Mouse (Mus musculus) retina, embryonic 14.5 days (tissue): ENCODE data around the gene Aggf1.
A peak's percentile ranks its signal among the peaks of the same experiment; 100 is the strongest.
"Not testable (repeated sequence)": the region's sequence is repeated elsewhere in the genome, so short reads cannot be mapped to it uniquely, and the experiment has no call there.

Experiments used
- DNase-seq: peaks from one replicate; pipeline ENCODE4 v3.0.0-alpha.2; 2015; ENCODE audit warnings: low spot score

Gene Aggf1

DNA sequence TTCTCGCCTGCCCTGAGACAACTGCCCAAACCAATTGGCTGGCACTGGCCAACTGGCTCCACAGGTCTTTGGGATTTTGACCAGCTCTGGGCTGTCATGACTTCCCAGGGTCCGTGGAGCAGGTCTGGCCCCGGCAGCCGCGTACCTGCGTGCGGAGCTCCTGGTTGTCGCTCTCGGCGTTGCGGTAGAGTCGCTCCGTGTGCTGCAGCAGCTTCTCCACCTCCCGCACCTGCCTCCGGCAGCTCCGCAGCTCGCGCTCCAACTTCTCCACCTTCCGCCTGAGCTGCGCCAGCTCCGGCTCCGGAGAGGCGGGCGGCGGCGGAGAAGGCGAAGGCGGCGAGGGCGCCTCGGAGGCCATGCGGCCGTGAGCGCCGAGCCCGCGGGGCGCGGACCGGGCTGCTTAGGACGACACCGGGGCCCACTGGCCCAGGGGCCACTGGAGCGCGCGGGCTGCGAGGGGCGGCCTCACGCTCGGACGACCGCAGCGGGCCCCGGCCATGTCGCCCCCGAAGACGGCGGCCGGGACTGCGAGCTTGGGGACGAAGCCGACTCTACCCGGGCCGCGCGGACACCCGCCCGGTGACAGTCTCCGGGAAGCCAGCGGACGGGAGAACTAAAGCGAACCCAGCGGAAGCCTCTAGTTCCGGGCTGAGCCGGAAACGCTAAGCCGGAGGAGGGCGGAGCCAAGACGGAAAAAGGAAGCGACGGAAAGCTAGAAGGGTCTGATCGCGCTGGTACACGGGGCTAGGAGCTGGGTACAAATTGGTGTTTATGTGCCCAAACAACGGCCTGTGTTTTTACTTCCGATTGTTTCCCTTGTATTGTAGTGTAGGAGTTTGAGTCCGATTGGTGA is at the start of gene Aggf1:
Gene Aggf1, minus strand, starts transcription at position 652 of the 853 bp plus-strand sequence.
- DNase-seq, result peak; percentile 95

DNA sequence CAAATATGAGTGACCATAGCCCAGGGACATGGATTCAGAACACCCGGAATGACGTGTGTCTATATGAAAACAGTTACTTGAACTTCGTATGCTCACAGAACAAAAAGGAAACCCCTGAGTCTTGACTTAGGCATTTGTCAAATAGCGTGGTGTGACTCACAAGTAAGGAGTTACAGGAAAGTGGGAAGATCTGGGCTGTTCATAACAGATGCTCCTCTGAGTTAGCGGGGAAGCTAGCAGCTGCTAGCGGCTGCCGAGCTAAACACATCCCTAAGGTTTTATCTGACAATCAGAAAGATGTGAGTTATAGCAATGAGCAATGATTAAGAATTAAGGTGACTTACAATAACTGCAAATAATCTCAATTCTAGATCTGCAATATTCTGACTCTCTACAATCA is 49.8 kb upstream of the Aggf1 start:
- DNase-seq, result no peak

DNA sequence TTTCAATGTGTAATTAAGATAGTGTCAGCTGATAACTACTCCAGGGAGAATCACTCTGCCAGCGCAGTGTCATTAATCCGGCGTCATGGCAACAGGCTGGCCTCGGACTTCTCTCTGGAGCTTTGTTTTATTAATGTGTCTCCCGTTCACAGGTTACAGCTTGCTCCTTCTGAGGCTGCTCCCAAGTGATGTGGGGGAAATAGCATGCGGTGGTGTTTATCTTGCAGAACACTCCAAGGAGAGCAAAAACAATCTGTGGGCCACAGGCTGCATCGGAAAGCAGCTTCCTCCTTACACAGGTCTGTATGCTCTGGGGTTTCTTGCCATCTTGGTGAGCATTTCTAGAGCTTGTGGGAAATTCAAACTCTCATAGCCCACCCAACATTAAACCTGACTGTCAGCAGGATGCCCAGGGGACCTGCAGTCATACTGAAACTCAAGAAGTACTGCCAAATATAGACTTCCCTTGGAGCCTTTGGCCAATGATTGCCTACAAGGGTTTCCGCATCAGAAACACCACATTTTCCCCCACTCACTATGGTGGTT is 44.1 kb upstream of the Aggf1 start:
- DNase-seq, result peak; percentile 69

DNA sequence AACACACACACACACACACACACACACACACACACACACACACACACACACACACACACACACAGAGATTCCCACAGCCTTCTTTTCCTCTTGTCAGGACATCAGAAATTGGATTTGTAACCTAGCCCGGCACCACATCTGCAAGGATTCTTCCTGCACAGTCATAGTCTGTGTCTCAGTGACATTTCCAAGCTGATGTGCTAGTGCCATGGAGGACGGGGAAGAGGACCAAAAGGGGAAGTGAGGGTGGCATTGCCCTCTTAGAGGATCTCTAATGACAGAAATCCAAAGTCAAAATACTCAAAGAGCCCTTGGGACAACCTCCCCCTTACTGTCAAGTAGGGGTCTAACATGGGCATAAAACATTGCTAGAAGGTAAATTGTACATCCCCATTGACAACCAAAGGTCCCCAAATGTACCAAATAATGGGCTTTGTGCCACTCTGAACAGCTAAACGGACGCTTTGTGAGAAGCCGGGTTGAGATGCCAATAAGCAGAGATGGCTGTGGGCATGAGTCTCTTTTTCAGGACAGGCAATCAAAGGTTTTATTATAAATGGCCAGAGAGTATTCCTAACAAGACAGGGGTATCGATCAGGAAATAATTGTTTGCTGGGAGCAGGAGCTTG is 43.5 kb upstream of the Aggf1 start:
- no peak for DNase-seq

DNA sequence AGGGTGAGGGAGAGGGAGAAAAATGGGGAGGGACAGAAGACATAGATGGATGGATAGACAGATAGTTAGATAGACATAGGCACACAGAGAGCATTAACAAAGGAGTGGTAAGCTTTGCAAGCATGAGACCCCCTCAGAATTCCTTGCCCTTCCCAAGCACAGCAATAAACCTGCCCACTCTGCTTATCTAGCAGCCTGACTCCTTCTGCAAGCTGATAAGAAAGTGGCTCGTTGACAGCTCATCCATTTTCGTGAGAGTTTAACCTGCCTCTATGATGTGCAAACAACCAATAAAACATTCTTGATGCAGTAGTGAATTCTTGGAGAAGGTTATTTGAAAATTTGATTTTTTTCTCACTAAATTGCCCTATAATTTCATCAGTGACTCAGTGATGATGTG is 37.1 kb upstream of the Aggf1 start:
- DNase-seq, result no peak

DNA sequence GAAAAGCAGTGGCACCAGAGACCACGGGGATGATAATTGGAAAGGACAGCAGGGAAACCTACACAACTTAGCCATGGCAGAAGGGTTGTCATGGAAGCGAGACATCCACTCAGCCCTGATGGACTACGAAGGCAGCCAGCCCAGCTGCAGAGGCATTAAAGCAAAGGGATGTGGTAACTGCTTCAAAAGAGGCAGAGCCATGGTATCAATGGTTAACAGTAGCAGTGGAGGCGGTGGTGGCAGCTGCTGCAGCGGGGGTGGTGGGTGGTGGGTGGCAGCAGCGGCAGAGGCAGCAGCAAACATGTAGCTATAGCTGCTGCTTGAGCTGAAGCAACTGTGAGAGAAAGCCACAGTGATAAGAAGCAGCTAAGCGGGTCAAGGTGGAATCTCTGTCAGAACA is 18.1 kb upstream of the Aggf1 start:
- no peak for DNase-seq

DNA sequence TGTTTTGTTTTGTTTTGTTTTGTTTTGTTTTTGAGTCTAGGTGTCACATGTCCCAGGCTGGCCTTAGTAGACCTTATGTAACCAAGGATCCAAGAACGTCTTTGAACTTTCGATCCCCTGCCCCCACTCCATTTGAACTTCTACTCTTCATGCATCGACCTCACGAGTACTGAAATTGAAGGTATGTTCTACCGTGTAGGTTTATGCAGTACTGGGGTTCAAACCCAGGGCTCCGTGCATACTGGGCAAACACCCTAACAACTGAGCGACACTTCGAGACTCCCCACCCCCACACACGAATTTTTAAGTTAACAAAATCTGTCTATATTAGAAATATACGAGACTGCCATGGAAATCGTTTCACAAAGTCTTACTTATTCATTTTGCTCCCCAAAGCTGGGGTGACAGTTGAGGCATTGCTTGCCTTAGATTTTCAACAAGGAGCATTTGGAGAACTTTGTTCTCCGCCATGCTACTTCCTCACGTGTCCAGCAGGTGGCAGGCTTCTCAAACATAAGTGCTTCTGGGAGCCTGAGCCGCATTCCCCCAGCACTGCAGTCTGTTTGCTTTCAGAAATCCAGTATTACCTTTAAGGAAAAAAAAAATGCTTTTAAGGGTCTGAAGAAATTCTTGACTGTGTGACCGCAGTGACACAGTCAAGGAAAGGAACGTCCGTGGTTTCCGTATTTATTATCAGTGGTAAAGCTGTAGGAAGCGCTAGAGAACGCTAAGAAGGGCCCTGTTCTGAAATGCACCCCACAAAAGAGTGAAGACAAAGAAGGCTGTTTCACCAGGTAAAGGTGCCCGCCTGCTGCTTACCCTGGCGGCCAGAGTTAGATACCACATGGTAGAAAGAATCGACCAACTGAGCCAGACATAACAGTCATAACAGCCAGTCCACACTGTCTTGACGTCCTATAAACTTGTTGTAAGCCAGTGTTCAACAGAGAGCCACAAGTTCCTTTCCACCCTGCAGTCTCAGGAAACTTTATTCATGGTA is 15.0 kb upstream of the Aggf1 start:
- peak; percentile 90 for DNase-seq

DNA sequence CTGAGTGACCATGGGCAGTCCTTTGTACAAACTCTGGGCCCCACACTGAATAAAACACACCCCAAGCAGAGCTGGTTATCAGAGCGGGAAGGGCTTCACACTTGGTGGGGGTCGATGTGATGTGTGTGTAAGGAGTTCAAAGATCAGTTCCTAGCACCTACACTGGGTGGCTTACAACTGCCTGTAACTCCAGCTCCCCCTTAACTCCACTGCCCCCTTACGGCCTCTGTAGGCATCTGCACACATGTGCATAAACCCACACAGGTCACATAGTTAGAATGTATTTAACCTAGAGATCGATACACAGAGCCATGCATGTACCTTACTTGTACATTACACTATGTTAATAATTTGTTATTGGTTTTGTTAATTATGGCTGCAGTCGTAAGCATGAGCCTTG is 13.1 kb upstream of the Aggf1 start:
- DNase-seq, result no peak

DNA sequence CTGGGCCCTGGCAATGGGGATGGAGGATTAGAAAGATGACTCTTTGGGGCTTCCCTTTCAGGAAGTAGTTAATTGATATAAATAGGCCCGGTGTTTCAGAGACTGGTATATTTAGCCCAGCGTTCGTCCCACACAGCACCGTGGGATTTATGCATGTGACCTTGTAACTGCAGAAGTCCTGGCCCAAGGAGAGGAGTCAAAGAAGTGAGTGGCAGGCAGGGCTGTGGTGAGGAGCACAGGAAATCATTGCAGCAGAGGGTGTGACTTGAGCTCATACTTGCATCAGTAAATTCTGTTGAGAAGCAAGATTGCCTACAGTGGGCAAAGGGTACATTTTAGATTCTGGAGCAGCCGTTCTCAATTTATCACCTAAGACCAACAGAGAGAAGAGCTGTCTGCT is 7.3 kb upstream of the Aggf1 start:
- DNase-seq, result no peak

DNA sequence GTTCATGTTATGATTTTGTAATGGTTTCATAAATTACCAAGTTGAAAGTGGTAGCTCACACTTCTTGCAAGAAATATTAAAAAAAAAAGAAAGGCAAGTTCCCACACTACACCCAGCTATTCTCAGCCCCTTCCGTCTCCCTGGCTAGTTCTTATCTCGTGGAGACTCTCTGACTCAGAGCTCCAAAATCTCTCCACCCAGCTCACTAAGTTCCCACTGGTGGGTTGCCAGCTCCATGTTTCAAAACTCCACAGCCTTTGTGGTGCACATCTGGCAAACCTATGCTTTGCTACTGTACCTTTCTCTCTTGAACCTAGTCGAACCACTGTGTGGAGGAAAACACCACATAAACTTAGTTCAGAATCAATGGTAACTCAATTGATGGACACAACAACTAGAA is 3.5 kb upstream of the Aggf1 start:
- DNase-seq, result no peak

DNA sequence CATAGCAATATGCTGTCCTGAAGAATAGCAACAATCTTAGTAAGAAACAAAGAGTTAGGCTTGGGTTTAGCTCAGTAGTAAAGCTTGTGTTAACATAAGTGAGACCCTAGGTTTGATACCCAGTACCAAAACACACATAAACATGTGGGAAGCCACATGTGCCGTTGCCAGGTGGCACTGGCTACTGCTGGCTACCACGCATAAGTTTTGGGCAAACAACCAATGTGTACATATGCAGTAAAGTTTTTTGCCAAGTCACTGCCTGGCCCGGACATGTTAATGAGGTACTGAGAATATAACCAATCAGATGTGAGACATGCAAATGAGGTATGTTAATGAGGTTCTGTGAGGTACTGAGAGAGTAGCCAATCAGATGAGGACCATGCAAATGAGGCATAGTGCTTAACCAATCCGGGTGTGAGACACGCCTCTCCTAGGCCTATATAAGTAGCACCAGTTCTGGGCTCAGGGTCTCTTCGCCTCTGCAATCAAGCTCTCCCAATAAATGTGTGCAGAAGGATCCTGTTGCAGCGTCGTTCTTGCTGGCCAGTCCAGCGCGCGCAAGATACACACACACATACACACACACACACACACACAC is 1.6 kb upstream of the Aggf1 start:
- DNase-seq, result not testable (repeated sequence)

DNA sequence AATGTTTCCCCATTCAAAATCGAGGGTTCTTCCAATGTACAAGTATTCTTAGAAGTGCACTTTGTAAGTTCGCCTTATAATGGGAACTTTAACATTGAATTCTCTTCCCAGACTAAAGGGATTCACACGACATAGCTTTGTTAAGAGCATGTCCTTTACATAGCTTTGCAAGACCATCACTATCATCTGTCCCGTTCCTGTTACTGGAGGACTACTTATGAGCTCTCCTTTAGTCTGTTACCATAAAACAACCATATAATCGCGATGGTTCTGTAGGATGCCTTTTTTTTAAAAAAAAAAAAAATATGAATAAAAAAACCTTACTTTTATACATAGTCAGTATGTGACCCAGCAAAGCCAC is 382 bp upstream of the Aggf1 start:
- no peak for DNase-seq

DNA sequence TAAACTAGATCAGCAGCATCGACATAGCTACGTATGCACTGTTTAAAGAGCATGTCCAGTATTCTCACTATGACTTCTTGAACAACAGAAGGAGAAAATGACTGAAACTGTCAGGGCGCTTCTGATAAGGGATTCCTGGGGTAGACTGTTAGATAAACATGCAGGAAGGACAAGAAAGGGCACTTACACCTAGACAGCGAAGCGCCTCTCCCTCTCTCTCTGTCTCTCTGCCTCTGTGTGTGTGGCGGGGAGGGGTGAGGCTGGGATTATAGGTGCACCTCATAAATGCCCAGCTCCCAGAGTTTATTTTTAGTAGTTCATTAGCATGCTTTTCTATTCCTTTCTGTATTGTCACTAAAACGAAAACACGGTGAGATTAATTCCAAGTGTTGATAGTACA is 8.8 kb downstream of the Aggf1 start:
- no peak for DNase-seq

DNA sequence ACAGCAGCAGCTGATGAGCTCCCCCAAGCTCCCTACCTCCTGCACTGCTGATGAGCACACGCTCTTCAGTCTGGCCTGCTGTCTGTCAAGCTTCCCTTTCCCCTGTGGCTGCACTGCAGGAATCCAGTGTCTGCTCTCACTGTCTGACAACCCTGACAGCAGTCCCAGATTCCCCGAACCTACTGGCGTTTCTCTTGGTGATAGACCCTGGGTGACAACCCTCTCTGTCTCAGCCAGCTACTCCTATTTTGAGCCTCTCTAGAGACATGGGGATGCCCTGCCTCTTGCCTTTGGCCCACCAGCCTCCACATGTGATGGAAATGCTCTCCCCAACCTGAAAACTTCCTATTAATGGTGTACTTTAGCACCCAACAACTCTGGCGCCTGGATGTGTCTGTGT is 11.7 kb downstream of the Aggf1 start:
- no peak for DNase-seq

DNA sequence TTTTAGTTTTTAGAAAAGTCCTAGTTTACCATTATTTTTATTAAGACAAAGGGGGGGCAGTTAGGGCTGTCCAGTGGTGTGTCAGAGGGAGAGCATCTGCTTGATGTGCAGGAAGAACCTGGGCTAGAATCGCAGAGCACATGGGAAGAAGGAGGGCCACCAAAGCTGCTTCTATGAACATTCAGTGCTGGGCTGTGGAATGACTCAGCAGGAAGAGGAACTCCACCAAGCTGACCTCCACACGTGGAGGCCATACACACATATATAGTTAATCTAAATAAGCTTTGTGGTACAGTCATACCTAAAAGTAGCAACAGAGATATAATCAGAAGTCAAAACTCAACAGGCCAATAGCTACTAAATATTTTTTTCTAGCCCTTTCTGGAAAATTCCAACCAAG is 16.9 kb downstream of the Aggf1 start:
- DNase-seq, result no peak

DNA sequence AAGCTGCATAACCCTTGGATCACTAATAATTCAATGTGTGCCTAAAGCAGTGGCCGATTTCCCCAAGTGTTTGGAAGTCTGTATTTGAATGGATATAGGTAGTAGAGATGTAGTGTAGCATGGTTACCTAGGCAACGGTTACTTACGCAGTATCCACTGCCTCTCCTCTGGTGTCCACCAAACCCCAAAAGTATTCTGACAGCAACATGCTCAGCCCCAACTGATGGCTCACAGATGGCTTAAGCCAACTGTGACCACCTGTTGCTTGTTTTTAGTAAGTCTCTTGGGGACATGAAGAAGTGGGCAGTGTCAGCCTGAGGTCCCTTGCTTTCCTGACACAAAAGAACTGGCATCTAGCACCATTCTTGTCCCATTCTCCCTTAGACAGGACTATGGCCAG is 26.7 kb downstream of the Aggf1 start:
- no peak for DNase-seq

DNA sequence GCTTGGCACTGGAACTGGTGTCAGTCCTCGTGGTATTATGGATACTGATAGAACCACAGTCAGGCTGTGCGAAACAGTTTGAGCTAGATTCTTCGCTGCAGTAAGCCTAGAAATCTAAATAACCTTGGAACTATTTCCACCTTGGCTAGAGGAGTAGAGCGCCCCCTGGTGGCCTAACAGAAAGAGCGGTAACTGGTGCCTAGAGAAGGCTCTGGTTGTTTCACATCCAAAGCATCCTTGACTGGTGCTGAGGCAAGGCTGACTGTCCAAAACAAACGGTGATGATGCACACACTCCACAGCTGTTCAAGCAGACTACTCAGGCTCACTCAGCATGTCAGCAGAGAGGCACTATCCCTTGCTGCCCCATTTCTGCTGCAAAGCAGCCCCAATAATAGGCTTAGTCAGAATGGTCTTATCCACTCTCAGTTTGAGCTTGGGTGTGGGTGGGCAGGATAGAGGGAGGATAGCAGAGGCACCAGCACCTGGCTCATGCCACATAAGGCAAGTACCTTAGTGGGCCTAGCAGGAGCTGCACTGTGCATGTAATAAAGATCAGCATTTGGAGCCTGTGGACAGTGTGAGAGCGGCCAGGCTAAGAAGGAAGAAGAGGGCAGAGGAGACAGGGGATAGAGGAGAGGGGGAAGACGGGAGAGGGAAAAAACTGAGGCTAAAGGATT is 28.0 kb downstream of the Aggf1 start:
- DNase-seq, result peak; percentile 88

DNA sequence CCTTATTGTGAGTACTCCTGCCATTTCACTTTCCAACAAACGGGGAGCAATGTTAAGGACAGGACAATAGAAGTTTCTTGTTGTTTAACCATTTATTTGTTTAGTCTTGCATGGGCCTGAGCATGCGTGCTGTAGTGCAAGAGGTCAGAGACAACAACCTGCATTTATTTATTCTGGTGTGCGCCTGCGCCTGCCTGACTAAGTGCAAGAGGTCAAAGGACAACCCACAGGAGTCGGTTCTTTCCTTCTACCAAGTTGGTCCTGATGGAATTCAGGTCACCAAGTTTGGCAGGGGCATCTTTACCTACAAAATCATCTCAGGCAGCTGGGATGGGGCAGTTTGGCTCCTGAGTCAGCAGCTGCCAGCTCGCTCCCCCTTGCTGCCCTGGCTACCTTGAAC is 29.3 kb downstream of the Aggf1 start:
- DNase-seq, result no peak

DNA sequence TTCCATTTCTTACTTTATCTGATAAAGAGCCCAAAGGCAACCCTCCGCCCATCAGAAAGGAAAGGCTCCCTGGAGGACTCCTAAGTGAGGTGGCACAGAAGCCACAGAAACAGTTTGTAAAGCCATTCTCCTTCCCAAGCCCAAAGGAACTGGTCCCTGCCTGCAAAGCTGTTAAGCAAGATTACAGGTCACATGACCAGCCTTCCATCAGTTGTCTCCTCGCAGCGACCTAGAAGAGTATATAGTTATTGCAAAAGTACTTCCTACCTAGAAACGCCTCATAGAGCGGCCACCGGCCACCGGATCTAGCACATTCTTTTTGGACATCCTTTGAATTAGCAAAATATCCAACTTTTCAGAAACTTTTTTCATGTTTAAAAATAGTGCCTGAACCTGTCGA is 31.7 kb downstream of the Aggf1 start:
- no peak for DNase-seq

DNA sequence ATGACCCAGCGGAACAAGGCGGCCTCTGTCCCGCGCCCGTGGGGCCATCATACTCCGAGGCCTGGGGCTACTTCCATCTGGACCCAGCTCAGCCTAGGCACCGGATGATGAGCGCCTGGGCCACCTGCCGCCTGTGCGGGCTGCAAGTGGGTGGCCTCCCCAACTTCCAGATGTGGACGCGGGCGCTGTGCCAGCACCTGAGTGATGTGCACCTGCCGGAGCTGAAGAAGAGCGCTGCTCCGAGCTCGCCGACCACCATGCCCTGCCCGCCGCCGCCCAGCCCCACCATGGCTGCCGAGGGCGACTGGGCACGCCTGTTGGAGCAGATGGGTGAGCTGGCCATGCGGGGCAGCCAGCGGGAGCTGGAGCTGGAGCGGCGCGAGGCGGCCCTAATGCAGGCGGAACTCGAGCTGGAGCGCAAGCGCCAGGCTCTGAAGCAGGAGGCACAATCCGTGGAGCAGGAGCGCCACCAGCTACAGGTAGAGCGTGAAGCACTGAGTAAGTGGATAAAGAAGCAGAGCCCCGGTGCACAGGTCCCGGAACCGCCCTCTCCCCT is 39.0 kb downstream of the Aggf1 start:
- no peak for DNase-seq
